Comparison of ENCODE assay signal across 1 mouse cellular context in genomic region chr10:80656130-80656862, GRCm38 (mm10).
TF ChIP-seq lines count a peak whose summit lies in the region.

No protein-coding gene starts in this region.

TF ChIP-seq in MEL, 35 proteins besides CTCF, POLR2A, EP300 and RAD21 (continued from another document):
- TF ChIP-seq ZC3H11A (IDR thresholded peaks at IDR 0.05; ENCODE audit: low read depth, low read length): 0 out of 2 replicates have a peak, but pooled peaks have one; percentile 8
- peak; percentile 46; the same call in 1 of the 2 replicates for TF ChIP-seq TBP (IDR thresholded peaks at IDR 0.05; ENCODE audit: low read depth, low read length)
- peak; percentile 12; the same call in 1 of the 2 replicates for TF ChIP-seq BHLHE40 (IDR thresholded peaks at IDR 0.05; ENCODE audit: borderline replicate concordance, low read depth, low read length)
- TF ChIP-seq RCOR1 (IDR thresholded peaks at IDR 0.05; ENCODE audit: low read depth, low read length): peak; percentile 76
- peak; percentile 90 for TF ChIP-seq MAZ (IDR thresholded peaks at IDR 0.05; ENCODE audit: low read depth, low read length)
- 0 out of 2 replicates have a peak, but pooled peaks have one; percentile 14 for TF ChIP-seq USF1 (IDR thresholded peaks at IDR 0.05; ENCODE audit: low read depth, low read length)
- TF ChIP-seq NELFE (IDR thresholded peaks at IDR 0.05; ENCODE audit: low read depth, low read length): peak; percentile 60
- TF ChIP-seq CHD2 (IDR thresholded peaks at IDR 0.05; ENCODE audit: low read length): no peak
- TF ChIP-seq TAL1 (IDR thresholded peaks at IDR 0.05; ENCODE audit: low read length): no peak
- no peak for TF ChIP-seq USF2 (IDR thresholded peaks at IDR 0.05; ENCODE audit: borderline replicate concordance in 1 of 2, insufficient read depth in 1 of 2, low read depth in 1 of 2, low read length in 2 of 2)
- TF ChIP-seq GATA1 (IDR thresholded peaks at IDR 0.05; ENCODE audit: low read depth, low read length): no peak
- TF ChIP-seq ETS1 (IDR thresholded peaks at IDR 0.05; ENCODE audit: low read depth, low read length): peak; percentile 36; the same call in 1 of the 2 replicates
- TF ChIP-seq ZNF384 (IDR thresholded peaks at IDR 0.05; ENCODE audit: low read depth, low read length): 0 out of 2 replicates have a peak, but pooled peaks have one; percentile 7
- TF ChIP-seq ZMIZ1 (IDR thresholded peaks at IDR 0.05; ENCODE audit: low read depth, low read length): no peak
- peak; percentile 50; the same call in 1 of the 2 replicates for TF ChIP-seq TCF12 (IDR thresholded peaks at IDR 0.05; ENCODE audit: low read depth, low read length)
